Mouse (Mus musculus) embryonic fibroblast, embryonic 13.5 days (primary cell): Measurements from ENCODE around the gene Plb1. TPM values are rescaled to one million over a fixed set of nuclear protein-coding genes. Genes with fewer than 3 reads are reported as not detected.

Source experiments
- H3K27ac ChIP-seq: 2 replicates; pipeline ENCODE4 v1.5.1; 2012; ENCODE audit warnings: low read length, control low read depth, inconsistent platforms; ENCODE audit not compliant: insufficient read depth
- H3K4me1 ChIP-seq: 2 replicates; pipeline ENCODE4 v1.6.1; 2011; ENCODE audit warnings: low read length; ENCODE audit not compliant: control insufficient read depth, insufficient read depth
- H3K4me3 ChIP-seq: 2 replicates; pipeline ENCODE4 v1.5.1; 2011; ENCODE audit warnings: mild to moderate bottlenecking, control low read depth, low read length; ENCODE audit not compliant: insufficient read depth
- CTCF ChIP-seq: IDR thresholded peaks from 2 replicates; pipeline ENCODE4 v1.5.1; 2011; ENCODE audit warnings: mild to moderate bottlenecking, control low read depth, low read length, moderate library complexity, borderline replicate concordance; ENCODE audit not compliant: insufficient read depth
- POLR2A ChIP-seq: IDR thresholded peaks from 2 replicates; pipeline ENCODE4 v1.6.1; 2011; ENCODE audit warnings: low read depth, mild to moderate bottlenecking, control low read depth, low read length, moderate library complexity
- polyA plus RNA-seq: library from polyadenylated mRNA; stranded (reverse); fragments of >200 nt; gene quantifications from 2 replicates; pipeline ENCODE4 v1.2.4, GENCODE M21; 2011; ENCODE audit warnings: low read depth; ENCODE audit not compliant: missing spikeins, insufficient read length

Plb1 gene
- polyA plus RNA-seq, 1 experiment, result 0.72 TPM

DNA sequence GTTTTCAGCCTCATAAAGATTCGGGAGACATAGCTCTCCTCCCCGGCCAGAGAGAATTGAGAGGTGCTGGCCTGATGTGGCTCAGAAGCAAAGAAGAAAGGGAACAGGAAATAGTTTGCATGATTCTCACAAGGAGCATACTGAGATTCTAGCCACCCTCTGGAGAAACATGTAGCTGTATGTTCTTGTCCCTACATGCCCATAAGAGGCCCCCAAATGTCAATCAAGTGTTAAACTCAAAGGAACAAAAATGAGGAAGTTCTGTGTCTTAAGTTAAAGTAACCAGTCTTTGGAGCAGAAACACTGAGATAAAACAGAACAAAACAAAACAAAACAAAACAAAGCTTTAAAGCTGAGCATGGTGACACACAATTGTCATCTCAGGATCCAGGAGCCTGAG, 6.8 kb downstream of the Plb1 start:
- Histone ChIP-seq H3K4me1 (no peaks in the 10 kb centered on the region), H3K4me3 (no peak overlapping the region), H3K27ac (no peak overlapping the region)
- TF ChIP-seq POLR2A, result no peak
- TF ChIP-seq CTCF, result no peak

DNA sequence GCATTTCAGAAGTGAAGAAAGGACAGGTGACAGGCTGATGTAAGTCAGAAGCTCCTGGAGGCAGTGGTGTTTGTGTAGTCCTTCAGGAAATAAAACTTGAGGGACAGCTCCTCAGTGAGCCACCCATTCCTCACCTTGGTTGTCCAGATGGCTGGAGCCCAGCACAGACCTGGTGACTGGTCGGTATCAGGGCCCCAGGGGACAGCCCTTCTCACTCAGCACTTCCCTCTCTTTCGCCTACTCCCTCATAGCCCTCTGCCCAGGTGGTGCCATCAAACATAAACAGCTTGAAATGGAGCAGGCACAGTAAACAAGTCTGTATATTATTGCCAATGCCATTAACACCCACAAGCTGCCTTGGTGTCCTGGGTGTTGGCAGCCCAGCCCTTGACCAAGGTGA, 8.2 kb downstream of the Plb1 start:
- TF ChIP-seq POLR2A (no peak), CTCF (no peak)
- no peaks in the 10 kb centered on the region for H3K4me1 ChIP-seq
- no peak overlapping the region for H3K4me3 ChIP-seq

DNA sequence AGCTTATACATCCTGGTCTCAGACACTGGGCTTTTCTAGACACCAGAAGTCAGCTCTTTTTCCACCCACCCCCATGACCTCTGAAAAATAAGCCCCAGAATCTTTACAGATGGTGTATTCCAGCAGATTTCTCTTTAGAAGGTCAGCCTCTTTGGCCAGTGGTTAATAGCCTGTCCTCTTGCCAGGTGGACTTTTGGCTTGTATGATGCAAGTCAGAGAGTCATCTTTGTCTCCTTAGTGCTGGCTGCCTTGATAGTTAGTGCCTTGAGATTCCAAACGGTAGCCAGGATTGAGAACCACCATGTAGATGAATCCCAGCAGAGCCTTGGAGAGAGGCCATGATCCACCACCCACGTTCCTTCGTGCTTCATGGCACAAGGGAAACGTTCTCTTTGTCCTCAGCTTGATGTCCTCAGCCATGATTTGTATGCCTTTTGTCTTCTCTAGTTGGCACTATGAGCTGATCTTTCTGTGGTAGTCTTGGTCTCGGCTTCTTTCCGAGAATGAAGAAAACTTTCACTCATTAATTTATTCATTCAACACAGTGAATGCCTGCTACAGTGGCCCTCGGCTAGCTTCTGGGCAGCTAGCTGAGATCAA, 10.9 kb downstream of the Plb1 start:
- TF ChIP-seq CTCF (no peak), POLR2A (no peak)
- Histone ChIP-seq H3K4me3 (no peak overlapping the region), H3K4me1 (no peaks in the 10 kb centered on the region), H3K27ac (no peak overlapping the region)

More for the DNA sequence above, 8.2 kb downstream of the Plb1 start:
- no peak overlapping the region for H3K27ac ChIP-seq

DNA sequence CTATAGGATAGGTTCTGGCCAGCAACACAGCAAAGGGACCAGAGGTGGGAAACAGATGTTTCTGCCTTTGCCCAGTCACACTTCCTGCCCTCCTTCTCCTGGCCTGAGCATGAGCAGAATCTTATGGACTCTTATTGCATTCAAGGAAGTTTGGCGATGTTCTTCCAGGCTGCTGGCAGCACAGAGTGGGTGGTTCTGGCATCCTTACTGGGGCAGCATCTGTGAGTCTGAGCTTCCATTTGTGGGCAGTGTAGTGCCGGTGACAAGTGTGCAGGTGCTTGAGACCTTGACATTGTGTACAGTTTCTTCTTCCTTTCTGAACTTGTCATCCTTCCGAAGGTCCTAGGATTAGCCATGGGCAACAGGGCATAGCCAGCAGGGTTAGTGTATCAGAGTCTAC, 12.9 kb downstream of the Plb1 start:
- no peak overlapping the region for H3K27ac ChIP-seq
- H3K4me1 ChIP-seq, result no peaks in the 10 kb centered on the region
- TF ChIP-seq POLR2A (no peak), CTCF (no peak)
- no peak overlapping the region for H3K4me3 ChIP-seq

DNA sequence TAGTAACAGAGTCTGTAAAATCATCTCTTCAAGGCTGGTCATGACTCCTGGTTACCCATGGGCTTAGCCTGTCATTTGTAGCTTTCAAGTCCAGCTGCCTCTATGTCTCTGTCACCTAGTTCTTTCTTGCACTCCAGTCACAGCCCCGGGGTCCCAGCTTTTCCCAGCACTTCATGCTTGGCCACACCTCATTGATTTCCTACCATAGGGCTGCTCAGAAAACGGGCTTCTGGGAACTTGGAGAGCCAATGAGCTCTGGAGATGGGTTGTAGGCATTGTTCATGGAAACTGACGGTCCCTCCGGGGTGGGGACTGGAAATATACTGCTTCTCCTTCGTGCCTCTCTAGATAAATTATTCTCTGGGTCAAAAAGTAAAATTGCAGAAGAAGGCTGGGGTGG, 28.2 kb downstream of the Plb1 start:
- H3K4me3 ChIP-seq, result no peak overlapping the region
- H3K4me1 ChIP-seq, result no peaks in the 10 kb centered on the region
- TF ChIP-seq CTCF (no peak), POLR2A (no peak)
- H3K27ac ChIP-seq, result no peak overlapping the region

DNA sequence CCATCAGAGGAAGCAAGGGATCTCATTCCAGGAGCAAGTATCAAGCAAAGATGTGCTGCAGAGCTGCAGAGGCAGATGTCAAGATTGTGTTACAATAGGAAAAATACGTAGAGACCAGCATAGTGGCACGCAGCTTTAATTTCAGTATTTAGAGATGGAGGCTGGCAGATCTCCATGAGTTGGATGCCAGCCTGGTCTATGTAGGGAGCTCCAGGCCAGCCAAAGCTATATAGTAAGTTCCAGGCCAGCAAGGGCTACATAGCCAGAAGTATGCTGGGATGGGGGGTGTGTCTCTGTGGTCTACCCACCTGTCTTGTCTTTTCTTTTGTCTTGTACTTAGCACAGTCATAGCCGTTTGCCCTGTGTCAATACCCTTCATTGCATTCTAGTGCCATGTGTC, 28.7 kb downstream of the Plb1 start:
- Histone ChIP-seq H3K4me3 (no peak overlapping the region), H3K27ac (no peak overlapping the region), H3K4me1 (no peaks in the 10 kb centered on the region)
- TF ChIP-seq CTCF (no peak), POLR2A (no peak)

DNA sequence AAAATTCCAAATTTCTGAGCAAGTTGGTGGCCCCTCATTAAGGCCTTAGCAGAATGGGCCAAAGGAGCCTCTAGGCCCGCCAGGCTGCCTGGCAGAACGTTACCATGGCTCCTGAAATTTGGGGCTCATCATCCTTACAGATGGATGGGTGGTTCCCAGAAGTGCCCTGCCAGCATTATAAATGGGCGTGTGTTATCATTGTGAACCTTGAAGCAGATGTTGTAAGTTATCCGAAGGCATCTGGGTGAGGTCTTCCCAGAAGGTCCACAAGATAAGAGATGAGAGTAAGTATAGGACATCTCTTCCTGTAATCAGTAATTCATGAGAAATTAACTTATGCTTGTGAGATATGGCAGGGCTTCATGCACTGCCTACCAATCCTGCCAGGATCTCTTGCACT, 30.0 kb downstream of the Plb1 start:
- no peak overlapping the region for H3K4me3 ChIP-seq
- TF ChIP-seq POLR2A (no peak), CTCF (no peak)
- H3K27ac ChIP-seq, result no peak overlapping the region
- no peaks in the 10 kb centered on the region for H3K4me1 ChIP-seq

DNA sequence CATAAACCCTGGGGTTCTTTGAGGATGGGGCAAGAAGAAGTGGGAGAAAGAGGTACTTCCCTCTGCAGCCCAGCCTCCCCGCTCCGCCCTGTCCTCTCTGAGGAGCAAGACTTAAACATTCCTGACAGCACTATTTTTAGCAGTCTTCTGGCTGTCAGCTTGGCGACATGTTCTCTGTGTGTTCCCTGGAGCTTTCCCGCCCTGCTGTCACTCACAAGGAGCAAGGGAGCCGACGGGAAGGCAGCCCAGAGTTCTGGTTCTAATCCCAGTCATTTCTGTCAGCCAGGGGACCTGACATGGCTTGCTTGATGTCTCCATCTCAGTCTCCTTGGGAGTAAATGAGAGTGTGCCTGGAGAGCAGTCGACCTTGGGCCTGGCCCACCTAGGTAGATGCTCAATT, 40.0 kb downstream of the Plb1 start:
- H3K4me1 ChIP-seq, result no peaks in the 10 kb centered on the region
- TF ChIP-seq POLR2A (no peak), CTCF (no peak)
- no peak overlapping the region for H3K4me3 ChIP-seq
- no peak overlapping the region for H3K27ac ChIP-seq

DNA sequence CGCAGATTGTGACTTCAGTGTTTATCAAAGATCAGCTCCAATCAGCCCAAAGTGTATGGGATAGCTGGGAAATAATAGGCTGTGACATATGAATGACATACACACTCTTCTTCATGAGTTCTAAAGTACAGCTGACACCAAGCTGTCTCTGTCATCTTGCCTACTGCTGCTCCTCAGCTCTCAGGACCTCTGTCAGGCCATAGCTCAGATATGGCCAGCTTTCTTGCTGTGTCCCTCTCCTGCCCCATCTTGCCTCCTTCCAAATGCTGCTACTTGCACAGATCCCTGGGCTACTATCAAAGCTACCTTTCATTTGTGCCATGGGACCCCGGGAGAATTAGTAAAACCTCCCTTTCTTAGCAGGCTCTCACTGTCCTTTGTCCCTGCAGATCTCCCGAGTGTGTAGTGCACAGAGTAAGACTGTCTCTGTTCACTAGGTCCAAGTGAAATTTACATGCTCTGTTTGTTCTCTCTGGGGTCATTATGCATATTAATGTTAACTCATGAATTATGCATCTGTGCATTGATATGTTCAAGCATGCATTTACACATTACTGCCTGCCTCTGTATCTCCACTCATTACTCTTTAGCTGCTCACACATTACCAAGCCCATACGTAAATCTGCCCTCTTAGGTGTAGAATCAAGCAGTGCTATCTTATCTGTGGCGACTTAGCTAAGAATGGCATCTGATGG, 45.6 kb downstream of the Plb1 start:
- no peak for TF ChIP-seq POLR2A
- no peak for TF ChIP-seq CTCF
- Histone ChIP-seq H3K4me1 (no peaks in the 10 kb centered on the region), H3K4me3 (no peak overlapping the region), H3K27ac (no peak overlapping the region)

DNA sequence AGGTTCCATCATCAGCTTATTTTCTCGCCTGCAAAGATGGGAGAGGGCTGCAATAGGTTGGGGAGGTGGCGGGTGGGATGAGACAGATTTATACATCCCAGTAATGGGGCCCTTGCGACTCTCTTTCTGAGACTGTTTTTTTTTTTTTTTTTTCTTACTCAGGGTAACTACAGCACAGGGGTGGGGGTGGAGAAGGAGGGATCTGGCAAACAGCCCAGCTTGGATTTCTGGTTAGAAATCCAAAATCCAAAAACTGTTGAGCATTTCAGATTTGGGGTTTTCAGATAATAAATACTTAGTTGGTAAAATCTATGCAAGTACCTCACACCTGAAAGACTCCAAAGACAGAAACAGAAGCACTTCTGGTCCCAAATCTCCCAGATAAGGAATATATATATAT, 47.6 kb downstream of the Plb1 start:
- Histone ChIP-seq H3K4me1 (no peaks in the 10 kb centered on the region), H3K4me3 (no peak overlapping the region), H3K27ac (no peak overlapping the region)
- TF ChIP-seq CTCF, result no peak
- no peak for TF ChIP-seq POLR2A
